Mouse (Mus musculus) erythroblast, adult 5-6 weeks (primary cell): ENCODE results near the gene Rbm48. TPM values are rescaled to one million over a fixed set of nuclear protein-coding genes. Genes with fewer than 3 reads are reported as not detected.

Source experiments
- ATAC-seq: replicated peaks from 2 replicates; pipeline ENCODE4 v1.8.0; 2016; ENCODE audit warnings: moderate number of reproducible peaks, mild to moderate bottlenecking, moderate TSS enrichment, inconsistent platforms; ENCODE audit not compliant: poor library complexity, low FRiP score, severe bottlenecking
- total RNA-seq, 2 experiments: library from RNA; stranded (forward) in 1 of 2; stranded (reverse) in 1 of 2; fragments of 150-400 nt in 1 of 2; fragments of 200-764, 138-1000 nt in 1 of 2; gene quantifications; 2 replicates each; pipeline versions ENCODE4 v1.2.3 to v1.2.4; 2015 to 2017; ENCODE audit warnings: low replicate concordance in 2 of 2

The Rbm48 gene
- total RNA-seq, 2 experiments from 2014 or later: 3.5 to 22.0 TPM

DNA sequence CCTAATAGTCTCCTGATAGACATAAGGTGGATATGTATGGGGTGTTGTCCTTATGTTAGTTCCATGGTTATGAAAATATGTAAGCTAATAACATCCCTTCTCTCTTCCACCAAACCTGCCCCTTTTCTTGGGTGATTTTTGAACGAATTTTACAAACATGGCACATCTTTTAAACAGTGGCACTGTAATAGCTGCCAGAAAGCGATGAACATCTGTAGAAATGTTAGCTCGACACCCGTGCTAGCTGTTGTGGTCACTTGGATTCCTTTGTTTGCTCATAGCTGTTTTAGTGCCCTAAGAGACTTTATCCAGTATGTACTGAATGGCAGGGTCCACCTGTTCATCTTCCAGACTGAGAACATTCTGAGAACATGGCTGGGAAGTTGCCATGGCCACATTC, 25.1 kb downstream of the Rbm48 start, which contains the start of gene 1700109H08Rik:
Gene 1700109H08Rik, plus strand, starts transcription at position 301 of the 400 bp plus-strand sequence.
- ATAC-seq: no peak

DNA sequence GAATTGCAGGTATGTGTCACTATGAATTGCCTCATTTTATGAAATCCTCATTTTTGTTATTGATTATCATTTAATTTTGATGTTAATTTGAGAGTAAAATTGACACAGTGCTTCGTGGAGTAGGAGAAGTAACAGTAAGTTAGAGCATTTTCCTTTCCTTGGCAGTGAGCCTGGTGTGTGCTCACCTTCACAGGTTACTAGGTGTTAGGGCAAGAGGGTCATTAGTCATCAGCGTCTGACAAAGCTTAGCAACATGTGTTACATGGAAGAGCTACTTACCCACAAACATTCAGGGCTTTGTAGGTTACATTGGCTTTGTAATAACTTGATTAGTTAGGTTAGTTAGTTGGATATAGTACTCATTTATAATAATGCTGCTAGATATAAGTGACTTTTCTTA, 42.2 kb downstream of the Rbm48 start:
- no peak for ATAC-seq

DNA sequence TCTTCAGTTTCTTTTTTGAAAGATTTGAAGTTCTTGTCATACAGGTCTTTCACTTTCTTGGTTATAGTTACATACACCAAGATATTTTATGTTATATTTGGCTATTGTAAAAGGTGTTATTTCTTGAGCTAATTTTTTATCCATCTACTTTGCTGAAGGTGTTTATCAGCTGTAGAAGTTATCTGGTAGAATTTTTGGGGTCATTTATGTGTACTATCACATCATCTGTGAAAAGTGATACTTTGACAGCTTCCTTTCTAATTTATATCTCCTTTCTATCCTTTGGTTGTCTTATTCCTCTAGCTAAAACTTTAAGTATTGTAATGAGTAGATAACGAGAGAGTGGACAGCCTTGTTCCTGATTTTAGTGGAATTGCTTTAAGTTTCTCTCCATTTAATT, 44.9 kb downstream of the Rbm48 start:
- ATAC-seq: no peak

DNA sequence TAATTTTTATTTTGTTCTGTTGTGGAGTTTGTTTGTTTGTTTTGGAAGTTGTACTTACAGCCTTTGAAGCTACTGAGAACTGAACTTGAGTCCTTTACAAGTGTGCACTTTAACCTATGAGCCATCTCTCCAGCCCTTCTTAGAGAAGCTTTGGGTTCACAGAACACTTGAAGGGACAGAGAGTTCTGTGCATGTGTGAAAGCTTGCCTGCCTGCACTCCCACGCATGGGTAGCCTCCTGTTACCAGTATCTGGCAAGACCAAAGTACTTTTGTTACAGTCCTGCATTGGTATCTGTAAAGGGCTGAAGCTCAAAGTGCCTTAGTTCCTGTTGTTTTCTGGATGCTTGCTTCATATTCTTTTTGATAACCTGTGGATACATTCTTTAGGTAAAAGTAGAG, 50.2 kb downstream of the Rbm48 start:
- ATAC-seq: no peak

DNA sequence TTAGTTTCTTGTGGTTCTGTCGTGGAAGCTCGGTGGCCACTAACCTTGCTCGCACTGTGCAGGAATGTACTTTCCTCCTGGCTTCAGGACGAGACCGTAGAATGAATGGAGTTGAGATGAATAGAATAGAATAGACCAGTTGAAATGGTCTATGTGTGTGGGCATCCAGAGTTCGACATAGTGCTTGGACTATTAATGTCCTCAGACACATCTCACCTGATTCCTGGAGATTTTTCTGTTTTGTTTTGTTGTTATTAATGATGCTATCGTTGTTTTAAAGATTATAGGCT, 52.0 kb downstream of the Rbm48 start:
- no peak for ATAC-seq

DNA sequence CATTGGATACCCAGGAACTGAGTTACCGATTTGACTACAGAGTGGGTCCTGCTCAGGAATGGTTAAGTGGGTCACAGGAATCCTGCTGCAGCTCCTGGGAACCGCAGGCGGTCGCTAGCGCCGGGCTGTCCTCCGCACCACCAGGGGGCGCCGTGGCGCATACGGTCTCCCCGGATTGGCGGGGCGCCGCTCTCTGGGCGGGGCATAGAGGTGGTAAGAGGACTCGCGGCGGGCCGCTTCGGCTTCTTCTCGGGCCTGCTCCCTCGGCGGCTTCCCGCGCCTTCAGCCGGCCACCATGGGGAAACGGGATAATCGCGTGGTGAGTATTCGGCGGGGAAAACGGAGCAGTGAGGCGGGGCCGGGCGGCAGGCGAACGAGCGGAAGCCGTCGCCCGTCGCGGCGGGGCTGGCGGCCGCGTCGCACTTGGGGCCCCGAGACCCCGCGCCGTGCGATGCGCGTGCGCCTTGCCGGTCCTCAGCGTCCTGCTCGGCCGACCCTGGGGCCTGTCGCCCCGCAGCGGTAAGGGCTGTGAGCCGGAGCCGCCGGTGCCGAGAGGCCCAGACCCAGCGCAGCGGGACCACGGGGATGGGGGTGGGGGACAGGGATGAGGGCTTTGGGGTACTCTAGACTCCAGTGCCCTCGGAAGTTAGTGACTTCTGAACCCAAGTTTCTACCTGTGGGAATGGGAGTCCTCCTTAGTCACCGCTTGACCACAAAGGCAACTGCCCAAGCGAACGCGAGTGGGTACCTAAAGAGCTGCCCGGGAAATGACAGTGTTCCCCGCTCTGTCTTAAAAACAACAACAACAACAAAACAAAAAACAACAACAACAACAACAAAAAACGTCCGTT, 52.5 kb downstream of the Rbm48 start, which contains the start of gene Fam133b:
Gene Fam133b, plus strand, starts transcription at position 205 of the 851 bp plus-strand sequence.
- peak; percentile 98 for ATAC-seq

DNA sequence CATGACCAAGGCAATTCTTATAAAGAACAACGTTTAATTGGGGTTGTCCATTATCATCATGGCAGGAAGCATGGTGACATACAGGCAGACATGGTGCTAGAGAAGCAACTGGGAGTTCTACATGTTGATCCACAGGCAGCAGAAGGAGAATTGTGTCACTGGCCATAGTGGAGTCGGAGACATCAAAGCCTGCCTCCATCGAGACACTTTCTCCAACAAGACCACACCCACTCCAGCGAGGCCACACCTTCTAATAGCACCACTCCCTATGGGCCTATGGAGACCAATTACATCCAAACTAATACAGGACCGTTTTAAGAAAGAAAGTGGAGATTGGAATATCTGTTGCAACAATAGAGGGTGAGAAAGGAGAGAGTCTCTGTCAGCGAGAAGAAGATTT, 54.5 kb downstream of the Rbm48 start:
- ATAC-seq: no peak

DNA sequence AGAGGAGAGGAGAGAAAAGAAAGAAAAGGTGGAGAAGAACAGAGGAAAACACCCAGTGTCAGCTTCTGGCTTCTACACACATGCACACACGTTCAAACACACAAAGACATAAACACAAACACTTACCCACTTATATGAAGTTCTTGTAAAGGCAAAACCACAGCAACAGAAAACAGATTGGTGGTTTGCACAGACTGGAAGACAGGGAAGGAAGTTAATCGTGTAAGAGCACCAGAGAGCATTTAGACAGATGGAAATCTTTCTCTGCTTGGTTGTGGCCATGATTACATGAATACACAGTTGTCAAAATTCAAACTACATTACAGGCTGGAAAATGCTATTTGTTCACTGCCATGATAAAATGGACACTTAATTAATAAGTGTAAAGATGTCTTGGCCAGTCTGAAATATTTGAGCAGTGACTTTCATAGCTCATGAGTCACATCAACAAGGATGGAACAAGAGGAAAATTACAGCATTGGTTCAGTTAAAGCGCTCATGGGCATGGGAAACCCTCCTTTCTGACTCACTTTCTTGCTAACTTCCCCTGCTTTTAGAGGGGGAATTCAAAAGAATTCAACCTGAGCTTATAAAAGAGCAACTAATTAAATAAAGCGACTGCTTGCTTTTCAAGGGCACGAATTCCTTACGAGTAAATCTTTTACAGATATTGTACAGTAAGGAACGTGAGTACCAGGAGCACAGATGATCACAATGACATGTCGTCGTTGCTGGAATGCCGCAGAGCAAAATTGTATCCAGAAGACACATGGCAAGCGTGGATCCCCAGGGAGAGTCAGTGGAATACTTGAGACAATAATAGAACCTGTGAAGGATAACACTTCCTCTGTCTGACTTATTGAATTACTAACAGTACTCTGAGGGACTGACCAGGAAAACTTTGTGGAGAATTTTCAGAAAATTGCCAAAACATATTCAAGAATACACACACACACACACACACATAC, 57.6 kb downstream of the Rbm48 start:
- no peak for ATAC-seq

DNA sequence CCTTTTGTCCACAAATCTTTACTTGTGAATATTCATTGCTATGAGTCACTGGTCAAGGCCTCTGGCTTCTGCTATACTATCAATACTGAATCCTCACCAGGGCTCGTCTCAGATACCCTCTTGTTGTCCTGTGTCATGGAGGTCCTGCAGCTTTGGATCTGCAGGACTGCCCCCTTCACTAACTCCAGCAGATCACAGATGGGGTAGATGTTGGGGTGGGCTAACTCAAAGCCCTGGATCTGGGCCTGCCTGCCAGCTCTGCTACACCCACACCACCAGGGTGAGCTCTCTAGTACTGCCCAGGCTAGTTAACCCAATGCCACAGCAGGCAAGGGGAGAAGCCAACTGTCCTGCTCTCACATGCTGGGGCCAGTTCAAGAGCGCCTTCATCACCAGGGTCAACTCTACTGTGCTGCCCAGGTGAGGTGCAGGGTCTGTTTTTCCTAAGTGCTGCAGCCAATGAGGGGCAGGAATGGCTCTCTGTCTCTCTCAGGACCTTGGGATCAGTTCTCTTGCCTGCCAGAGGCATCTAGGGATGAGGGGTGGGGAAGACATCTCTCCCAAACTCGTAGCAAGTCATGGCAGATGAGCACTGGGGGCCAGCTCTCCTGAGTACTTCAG, 59.7 kb downstream of the Rbm48 start:
- ATAC-seq: no peak

Other genes with a start within 250 kb of the Rbm48 start
- gene Fam133b, start 52.8 kb downstream of the Rbm48 start, total RNA-seq (2015; ENCODE audit: low replicate concordance): 28.4 and 32.2 TPM in 2 replicates
- gene Fam133b, start 52.8 kb downstream of the Rbm48 start, total RNA-seq (2017; ENCODE audit: low replicate concordance): 51.6 and 76.8 TPM in 2 replicates
- 6.9 and 17.6 TPM in 2 replicates for gene 1700109H08Rik, start 25.0 kb downstream of the Rbm48 start, total RNA-seq (2015; ENCODE audit: low replicate concordance)
- 9.5 and 21.3 TPM in 2 replicates for gene 1700109H08Rik, start 25.0 kb downstream of the Rbm48 start, total RNA-seq (2017; ENCODE audit: low replicate concordance)
- 11.1 and 19.2 TPM in 2 replicates for gene Pex1, start 519 bp downstream of the Rbm48 start, total RNA-seq (2015; ENCODE audit: low replicate concordance)
- 5.0 and 7.8 TPM in 2 replicates for gene Pex1, start 519 bp downstream of the Rbm48 start, total RNA-seq (2017; ENCODE audit: low replicate concordance)
- gene Tmbim7, start 54.6 kb upstream of the Rbm48 start, total RNA-seq (2015; ENCODE audit: low replicate concordance): not detected in 2 replicates
- not detected in 2 replicates for gene Tmbim7, start 54.6 kb upstream of the Rbm48 start, total RNA-seq (2017; ENCODE audit: low replicate concordance)
- 49.3 and 49.4 TPM in 2 replicates for gene Gatad1, start 60.6 kb upstream of the Rbm48 start, total RNA-seq (2015; ENCODE audit: low replicate concordance)
- 42.1 and 58.0 TPM in 2 replicates for gene Gatad1, start 60.6 kb upstream of the Rbm48 start, total RNA-seq (2017; ENCODE audit: low replicate concordance)
- 4.8 and 13.2 TPM in 2 replicates for gene Ankib1, start 206.3 kb upstream of the Rbm48 start, total RNA-seq (2015; ENCODE audit: low replicate concordance)
- gene Ankib1, start 206.3 kb upstream of the Rbm48 start, total RNA-seq (2017; ENCODE audit: low replicate concordance): 18.1 and 21.3 TPM in 2 replicates
- gene Krit1, start 206.6 kb upstream of the Rbm48 start, total RNA-seq (2015; ENCODE audit: low replicate concordance): 36.8 and 42.3 TPM in 2 replicates
- 51.4 and 55.5 TPM in 2 replicates for gene Krit1, start 206.6 kb upstream of the Rbm48 start, total RNA-seq (2017; ENCODE audit: low replicate concordance)
- not detected in 2 replicates for gene Lrrd1, start 248.6 kb upstream of the Rbm48 start, total RNA-seq (2015; ENCODE audit: low replicate concordance)
- gene Lrrd1, start 248.6 kb upstream of the Rbm48 start, total RNA-seq (2017; ENCODE audit: low replicate concordance): not detected in 2 replicates